Mouse (Mus musculus): Measurements from ENCODE around the gene Scgb2b2. TPM values are rescaled to one million over a fixed set of nuclear protein-coding genes. Genes with fewer than 3 reads are reported as not detected.

Scgb2b2 gene
- total RNA-seq (2021) (not detected), polyA plus RNA-seq (2012; rRNA removed) (not detected in 2 replicates)
- long read RNA-seq: 0 reads

DNA sequence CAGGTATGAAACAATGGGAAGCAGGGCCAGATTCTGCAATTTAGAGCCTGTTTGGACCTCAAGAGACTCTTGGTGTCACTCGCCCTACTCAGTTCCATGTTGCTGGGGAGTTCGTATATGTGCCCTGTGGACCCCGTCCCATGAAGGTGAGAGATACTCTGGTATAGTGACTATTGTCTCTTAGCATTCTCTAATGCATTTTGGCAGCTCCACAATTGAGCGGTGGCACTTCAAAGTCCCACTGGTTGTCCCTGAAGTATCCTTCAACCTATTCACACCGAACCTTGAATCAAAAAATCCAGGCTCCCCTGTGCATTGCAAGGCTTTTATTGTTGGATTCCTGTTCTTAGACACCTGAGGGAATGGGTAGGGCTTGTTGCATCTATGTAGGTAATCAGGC is at the start of gene Scgb2b2:
TSS of gene Scgb2b2 (plus strand) at position 301 of the 400 bp plus-strand sequence.
- Histone ChIP-seq H3K27ac (no peak within 1 kb of the TSS), H3K27me3 (ENCODE audit: control insufficient read depth, insufficient read depth, low read length) (no peaks in the 10 kb centered on the region), H3K4me1 (ENCODE audit: control insufficient read depth, insufficient read depth, low read length) (no peaks in the 10 kb centered on the region), H3K79me2 (replicated peaks; ENCODE audit: control insufficient read depth, insufficient read depth, low read length) (no peaks in the 10 kb centered on the region), H3K4me3 (no peak within 1 kb of the TSS), H3K9ac (ENCODE audit: low read depth, low read length) (no peak within 1 kb of the TSS), H3K36me3 (ENCODE audit: control insufficient read depth, insufficient read depth, low read length) (no peaks in the 10 kb centered on the region)
- no peak for DNase-seq
- TF ChIP-seq POLR2A (IDR thresholded peaks at IDR 0.05; ENCODE audit: insufficient read depth, low read depth, low read length): no peak
- TF ChIP-seq EP300 (IDR thresholded peaks at IDR 0.05; ENCODE audit: insufficient read depth, low read depth, low read length): no peak
- no peak for TF ChIP-seq CTCF (IDR thresholded peaks at IDR 0.05)
- intact Hi-C loops (cut with DNase I): no loop called here
- 69% methylated on average over 5 of the region's 5 CpGs for WGBS

DNA sequence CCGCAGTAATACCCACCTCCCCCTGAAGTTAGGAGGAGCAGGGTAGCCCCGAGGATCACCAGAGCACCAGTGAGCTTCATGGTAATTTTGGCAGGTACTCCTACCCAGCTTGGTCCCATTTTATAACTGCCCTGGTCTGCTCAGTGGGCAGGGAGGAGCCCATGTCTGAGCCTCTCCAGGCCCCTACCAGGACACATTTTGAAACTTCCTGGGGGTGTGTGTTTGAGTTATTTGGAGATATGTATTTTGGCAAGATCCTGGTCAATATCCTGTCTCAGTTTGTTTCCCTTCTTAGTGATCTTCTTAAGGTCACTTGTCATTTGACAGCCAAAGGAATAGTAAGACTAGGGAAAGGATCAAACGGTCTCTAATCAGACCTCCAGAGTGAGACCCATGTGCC is 1.4 kb downstream of the Scgb2b2 start, which contains the start of gene Scgb1b2:
TSS of gene Scgb1b2 (minus strand) at position 101 of the 400 bp plus-strand sequence.
- WGBS: 71% methylated on average over 3 of the region's 3 CpGs
- no peak for DNase-seq
- intact Hi-C loops (cut with DNase I): no loop called here

More for the DNA sequence above, 1.4 kb downstream of the Scgb2b2 start, which contains the start of gene Scgb1b2:
- no peaks in the 10 kb centered on the region for H3K27me3 ChIP-seq (ENCODE audit: control insufficient read depth, insufficient read depth, low read length)
- H3K79me2 ChIP-seq (replicated peaks; ENCODE audit: control insufficient read depth, insufficient read depth, low read length): no peaks in the 10 kb centered on the region
- no peak within 1 kb of the TSS for H3K4me3 ChIP-seq
- no peaks in the 10 kb centered on the region for H3K4me1 ChIP-seq (ENCODE audit: control insufficient read depth, insufficient read depth, low read length)
- H3K36me3 ChIP-seq (ENCODE audit: control insufficient read depth, insufficient read depth, low read length): no peaks in the 10 kb centered on the region
- no peak within 1 kb of the TSS for H3K27ac ChIP-seq
- TF ChIP-seq POLR2A (IDR thresholded peaks at IDR 0.05; ENCODE audit: insufficient read depth, low read depth, low read length): no peak
- TF ChIP-seq EP300 (IDR thresholded peaks at IDR 0.05; ENCODE audit: insufficient read depth, low read depth, low read length): no peak
- TF ChIP-seq CTCF (IDR thresholded peaks at IDR 0.05): no peak
- no peak within 1 kb of the TSS for H3K9ac ChIP-seq (ENCODE audit: low read depth, low read length)

Other genes starting within 250 kb of the Scgb2b2 start
- 10 to 100 TPM; 30.5 to 31.1 TPM for gene Fxyd5, start 248.0 kb upstream of the Scgb2b2 start, total RNA-seq (2021)
- gene Fxyd5, start 248.0 kb upstream of the Scgb2b2 start, polyA plus RNA-seq (2012; rRNA removed): 45.0 and 55.2 TPM in 2 replicates
- 1 to 10 TPM in 1 of 2 experiments, under 1 TPM in 1; 0.63 to 1.5 TPM for gene Fxyd7, start 239.0 kb upstream of the Scgb2b2 start, total RNA-seq (2021)
- 2.9 and 3.4 TPM in 2 replicates for gene Fxyd7, start 239.0 kb upstream of the Scgb2b2 start, polyA plus RNA-seq (2012; rRNA removed)
- 100 to 1,000 TPM; 839 to 985 TPM for gene Fxyd1, start 233.3 kb upstream of the Scgb2b2 start, total RNA-seq (2021)
- 1,788 and 1,851 TPM in 2 replicates for gene Fxyd1, start 233.3 kb upstream of the Scgb2b2 start, polyA plus RNA-seq (2012; rRNA removed)
- 1 to 10 TPM; 3.8 to 3.9 TPM for gene Lgi4, start 231.2 kb upstream of the Scgb2b2 start, total RNA-seq (2021)
- gene Lgi4, start 231.2 kb upstream of the Scgb2b2 start, polyA plus RNA-seq (2012; rRNA removed): 5.4 and 6.5 TPM in 2 replicates
- 1 to 10 TPM; 1.6 to 2.5 TPM for gene Fxyd3, start 213.8 kb upstream of the Scgb2b2 start, total RNA-seq (2021)
- gene Fxyd3, start 213.8 kb upstream of the Scgb2b2 start, polyA plus RNA-seq (2012; rRNA removed): 4.9 and 5.5 TPM in 2 replicates
- 1 to 10 TPM; 1.7 to 2.6 TPM for gene Hpn, start 175.2 kb upstream of the Scgb2b2 start, total RNA-seq (2021)
- 2.8 and 5.1 TPM in 2 replicates for gene Hpn, start 175.2 kb upstream of the Scgb2b2 start, polyA plus RNA-seq (2012; rRNA removed)
- gene Scn1b, start 163.5 kb upstream of the Scgb2b2 start, total RNA-seq (2021): 10 to 100 TPM; 31.8 to 32.5 TPM
- gene Scn1b, start 163.5 kb upstream of the Scgb2b2 start, polyA plus RNA-seq (2012; rRNA removed): 39.7 and 41.9 TPM in 2 replicates
- 10 to 100 TPM; 27.9 to 33.7 TPM for gene Gramd1a, start 134.6 kb upstream of the Scgb2b2 start, total RNA-seq (2021)
- gene Gramd1a, start 134.6 kb upstream of the Scgb2b2 start, polyA plus RNA-seq (2012; rRNA removed): 49.2 and 64.3 TPM in 2 replicates
- not detected for gene Scgb1b2, start 1.3 kb downstream of the Scgb2b2 start, total RNA-seq (2021)
- gene Scgb1b2, start 1.3 kb downstream of the Scgb2b2 start, polyA plus RNA-seq (2012; rRNA removed): not detected in 2 replicates
- gene Scgb2b3, start 71.6 kb downstream of the Scgb2b2 start, total RNA-seq (2021): not detected
- not detected in 2 replicates for gene Scgb2b3, start 71.6 kb downstream of the Scgb2b2 start, polyA plus RNA-seq (2012; rRNA removed)
- not detected for gene Scgb1b3, start 85.1 kb downstream of the Scgb2b2 start, total RNA-seq (2021)
- not detected in 2 replicates for gene Scgb1b3, start 85.1 kb downstream of the Scgb2b2 start, polyA plus RNA-seq (2012; rRNA removed)